In the genomic region with DNA sequence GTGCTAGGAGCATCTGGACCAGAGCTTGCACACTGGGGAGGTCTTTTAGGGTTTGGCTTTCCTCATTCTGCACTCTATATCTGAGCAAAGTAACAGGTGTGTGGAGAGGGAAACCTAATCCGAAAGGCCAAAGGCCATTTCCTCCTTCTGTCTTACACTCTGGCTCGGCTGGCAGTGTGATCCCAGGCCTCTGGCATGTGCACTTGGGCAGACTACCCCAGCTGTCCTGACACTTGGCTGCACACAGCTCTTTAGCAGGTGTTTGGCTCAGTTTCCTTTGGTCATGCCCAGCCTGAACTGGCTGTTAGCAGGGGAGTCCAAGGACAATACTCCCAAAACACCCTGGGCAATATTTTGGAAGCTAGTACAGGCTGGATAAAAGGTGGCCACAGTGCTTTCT, we compare ENCODE assay signal across 10 mouse cellular contexts. TPM values are rescaled to one million over a fixed set of nuclear protein-coding genes. Genes with fewer than 3 reads are reported as not detected.
DNase-seq lines count a peak whose midpoint lies in the region; ATAC-seq and TF ChIP-seq lines count a peak whose summit lies in the region.
"Had no signal": no experiment of that assay in that cellular context is flagged by ENCODE, and none has a peak within 500 bp of the region (broad histone marks: within the 10 kb centered on the region; RNA-seq: fewer than 3 reads in every experiment).

No protein-coding gene starts in this region.

- no peak for TF ChIP-seq CTCF in forebrain, postnatal 0 days (IDR thresholded peaks at IDR 0.05; ENCODE audit: low read depth)

- H3K4me3 ChIP-seq in forebrain, embryonic 13.5 days: no peak overlapping the region
- no peak overlapping the region for H3K4me3 ChIP-seq in forebrain, postnatal 0 days (ENCODE audit: low read depth, low read length)
- H3K4me3 ChIP-seq in midbrain, embryonic 14.5 days (replicated peaks; ENCODE audit: low read depth, low read length): no peak overlapping the region
- no peak overlapping the region for H3K4me3 ChIP-seq in midbrain, embryonic 15.5 days
- H3K4me3 ChIP-seq in limb, embryonic 13.5 days: no peak overlapping the region
- H3K4me3 ChIP-seq: layer of hippocampus, adult 2 months had no signal

- intact Hi-C loops in heart, postnatal 14 days (cut with DNase I): loop anchor here (5.0 kb wide), 1 partner anchor 35 kb away; no protein-coding TSS in a partner anchor

- H3K36me3 ChIP-seq in forebrain, embryonic 13.5 days (ENCODE audit: poor library complexity, severe bottlenecking): peaks cover 9% of the 10 kb centered on the region
- no peaks in the 10 kb centered on the region for H3K36me3 ChIP-seq in forebrain, postnatal 0 days (ENCODE audit: insufficient read depth)
- 0 out of 2 replicates have a peak, but pooled peaks cover 5% of the 10 kb centered on the region for H3K36me3 ChIP-seq in midbrain, embryonic 14.5 days (ENCODE audit: control insufficient read depth, insufficient read depth, low read length)
- H3K36me3 ChIP-seq in midbrain, embryonic 15.5 days (replicated peaks): no peaks in the 10 kb centered on the region
- peaks cover 75% of the 10 kb centered on the region for H3K36me3 ChIP-seq in limb, embryonic 13.5 days

- DNase-seq in forebrain, postnatal 0 days: no peak
- DNase-seq in midbrain, embryonic 14.5 days: no peak
- peak; percentile 41 to 60 for DNase-seq in heart, postnatal 14 days
- no peak for DNase-seq in cerebellum, adult 18-20 months
- DNase-seq: B cell, adult 2 months had no signal

- H3K27ac ChIP-seq in forebrain, embryonic 13.5 days: no peak overlapping the region
- no peak overlapping the region for H3K27ac ChIP-seq in forebrain, postnatal 0 days (ENCODE audit: low read depth, low read length)
- no peak overlapping the region for H3K27ac ChIP-seq in midbrain, embryonic 14.5 days (replicated peaks; ENCODE audit: low read depth, low read length)
- H3K27ac ChIP-seq in midbrain, embryonic 15.5 days: no peak overlapping the region
- H3K27ac ChIP-seq in limb, embryonic 13.5 days: no peak overlapping the region
- H3K27ac ChIP-seq: layer of hippocampus, adult 2 months had no signal

- H3K4me1 ChIP-seq in forebrain, embryonic 13.5 days: 0 out of 2 replicates have a peak, but pooled peaks cover 2% of the 10 kb centered on the region
- H3K4me1 ChIP-seq in forebrain, postnatal 0 days (ENCODE audit: insufficient read depth): no peaks in the 10 kb centered on the region
- H3K4me1 ChIP-seq in midbrain, embryonic 14.5 days (ENCODE audit: control insufficient read depth, insufficient read depth, low read length): no peaks in the 10 kb centered on the region
- H3K4me1 ChIP-seq in midbrain, embryonic 15.5 days: no peaks in the 10 kb centered on the region
- no peaks in the 10 kb centered on the region for H3K4me1 ChIP-seq in limb, embryonic 13.5 days

- H3K9me3 ChIP-seq in forebrain, embryonic 13.5 days (replicated peaks): no peaks in the 10 kb centered on the region
- no peaks in the 10 kb centered on the region for H3K9me3 ChIP-seq in forebrain, postnatal 0 days (ENCODE audit: low read length)
- H3K9me3 ChIP-seq in midbrain, embryonic 14.5 days (ENCODE audit: control insufficient read depth, low read length): no peaks in the 10 kb centered on the region
- no peaks in the 10 kb centered on the region for H3K9me3 ChIP-seq in midbrain, embryonic 15.5 days
- no peaks in the 10 kb centered on the region for H3K9me3 ChIP-seq in limb, embryonic 13.5 days

- H3K4me2 ChIP-seq in forebrain, embryonic 13.5 days: no peak overlapping the region
- H3K4me2 ChIP-seq in forebrain, postnatal 0 days (ENCODE audit: low read depth): no peak overlapping the region
- H3K4me2 ChIP-seq in midbrain, embryonic 14.5 days (ENCODE audit: low read length): no peak overlapping the region
- no peak overlapping the region for H3K4me2 ChIP-seq in midbrain, embryonic 15.5 days
- no peak overlapping the region for H3K4me2 ChIP-seq in limb, embryonic 13.5 days (replicated peaks)

- H3K9ac ChIP-seq in forebrain, embryonic 13.5 days: no peak overlapping the region
- H3K9ac ChIP-seq in forebrain, postnatal 0 days: no peak overlapping the region
- H3K9ac ChIP-seq in midbrain, embryonic 14.5 days (replicated peaks; ENCODE audit: low read length): no peak overlapping the region
- no peak overlapping the region for H3K9ac ChIP-seq in midbrain, embryonic 15.5 days
- H3K9ac ChIP-seq in limb, embryonic 13.5 days: no peak overlapping the region

- 81% methylated on average over 2 of the region's 2 CpGs for WGBS in forebrain, embryonic 13.5 days
- 65% methylated on average over 2 of the region's 2 CpGs for WGBS in forebrain, postnatal 0 days
- WGBS in midbrain, embryonic 14.5 days: 65% methylated on average over 2 of the region's 2 CpGs
- 69% methylated on average over 2 of the region's 2 CpGs for WGBS in midbrain, embryonic 15.5 days
- 60% methylated on average over 2 of the region's 2 CpGs for WGBS in limb, embryonic 13.5 days

- no peaks in the 10 kb centered on the region for H3K27me3 ChIP-seq in forebrain, embryonic 13.5 days
- H3K27me3 ChIP-seq in forebrain, postnatal 0 days (ENCODE audit: insufficient read depth, low read length): no peaks in the 10 kb centered on the region
- no peaks in the 10 kb centered on the region for H3K27me3 ChIP-seq in midbrain, embryonic 14.5 days (ENCODE audit: control insufficient read depth, insufficient read depth, low read length)
- H3K27me3 ChIP-seq in midbrain, embryonic 15.5 days (replicated peaks): no peaks in the 10 kb centered on the region
- H3K27me3 ChIP-seq in limb, embryonic 13.5 days: no peaks in the 10 kb centered on the region

- ATAC-seq in forebrain, embryonic 13.5 days: 0 out of 2 replicates have a peak, but pooled peaks have one; percentile 19
- ATAC-seq in forebrain, postnatal 0 days: no peak; the same call in none of the 2 replicates
- peak; percentile 53; the same call in 1 of the 2 replicates for ATAC-seq in midbrain, embryonic 14.5 days (ENCODE audit: low FRiP score, low TSS enrichment)
- no peak for ATAC-seq in midbrain, embryonic 15.5 days (replicated peaks)
- peak; percentile 84 for ATAC-seq in limb, embryonic 13.5 days (ENCODE audit: low FRiP score, low read depth)
- ATAC-seq in megakaryocyte, adult 5-6 weeks (ENCODE audit: poor library complexity, severe bottlenecking): no peak

RNA-seq across cellular contexts. Expression of gene Abhd10, which starts 54.1 kb away (rescaled TPM):
- polyA plus RNA-seq in forebrain, embryonic 13.5 days (2015; fragmentation: Nextera tagmentation; extraction: Ambion mirVana): 44.2 and 50.4 TPM in 2 replicates
- 22.9 and 27.4 TPM in 2 replicates for total RNA-seq in forebrain, postnatal 0 days (2014; rRNA removed)
- polyA plus RNA-seq in forebrain, postnatal 0 days (2015; fragmentation: Nextera tagmentation; extraction: Ambion mirVana): 24.7 and 33.4 TPM in 2 replicates
- 43.8 and 44.6 TPM in 2 replicates for polyA plus RNA-seq in midbrain, embryonic 14.5 days (2014; fragmentation: Nextera tagmentation; extraction: Ambion mirVana)
- 42.0 and 43.7 TPM in 2 replicates for polyA plus RNA-seq in midbrain, embryonic 15.5 days (2015; fragmentation: Nextera tagmentation; extraction: Ambion mirVana)
- total RNA-seq in heart, postnatal 14 days (2021): 10 to 100 TPM; 17.3 to 18.9 TPM
- polyA plus RNA-seq in limb, embryonic 13.5 days (2015; fragmentation: Nextera tagmentation; extraction: Ambion mirVana): 37.1 and 42.3 TPM in 2 replicates
- 20.0 and 21.9 TPM in 2 replicates for total RNA-seq in megakaryocyte, adult 5-6 weeks (2015)
- total RNA-seq in megakaryocyte, adult 5-6 weeks (2017): 19.6 and 20.3 TPM in 2 replicates

Comparison
In these comparisons a context has a peak if more than half of its experiments do, and no peak if none do; other contexts are left out.
1. ATAC-seq: peak in forebrain, embryonic 13.5 days (single experiment), midbrain, embryonic 14.5 days (single experiment) and limb, embryonic 13.5 days (single experiment); none in forebrain, postnatal 0 days (single experiment), midbrain, embryonic 15.5 days (single experiment) and megakaryocyte, adult 5-6 weeks (single experiment).
2. DNase-seq: peak in heart, postnatal 14 days (2 of 2); none in forebrain, postnatal 0 days (single experiment), midbrain, embryonic 14.5 days (single experiment) and cerebellum, adult 18-20 months (0 of 2).